Mouse (Mus musculus): ENCODE measurements around the gene Dhx8. TPM values are rescaled to one million over a fixed set of nuclear protein-coding genes. Genes with fewer than 3 reads are reported as not detected.

The Dhx8 gene
- total and polyA plus RNA-seq, 3 experiments: 33.1 to 44.7 TPM; not detected in 1

DNA sequence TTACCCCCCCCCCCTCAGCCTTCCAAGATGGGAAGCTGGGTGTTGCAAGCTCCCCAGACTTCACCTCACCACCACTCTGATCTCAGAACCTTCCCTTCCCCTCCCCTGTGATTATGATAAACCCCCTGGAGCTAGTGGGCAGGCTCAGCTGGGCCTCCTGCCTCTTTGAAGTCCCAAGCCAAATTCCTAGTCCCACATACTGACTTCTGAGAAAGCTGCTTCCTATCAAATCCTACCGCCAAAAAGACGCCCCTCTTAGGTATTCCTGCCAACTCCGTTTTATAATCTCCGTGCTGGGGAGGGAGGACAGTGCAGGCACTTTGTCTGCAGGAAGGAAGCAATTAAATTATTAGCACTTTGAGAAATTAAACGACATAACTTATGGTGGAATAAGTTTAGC, 68.7 kb downstream of the Dhx8 start:
- no peak for DNase-seq (ENCODE audit: low read depth, low spot score)
- TF ChIP-seq SIN3A (IDR thresholded peaks at IDR 0.05; ENCODE audit: low read length): no peak
- TF ChIP-seq TCF12 (IDR thresholded peaks at IDR 0.05; ENCODE audit: low read depth, low read length): no peak
- TF ChIP-seq POLR2AphosphoS5 (IDR thresholded peaks at IDR 0.05; ENCODE audit: borderline replicate concordance, low read depth, low read length): no peak
- no peak for TF ChIP-seq SMC3 (IDR thresholded peaks at IDR 0.05; ENCODE audit: low read depth, low read length)
- no peak for TF ChIP-seq ZC3H11A (IDR thresholded peaks at IDR 0.05; ENCODE audit: low read depth, low read length)
- no peak for TF ChIP-seq USF1 (IDR thresholded peaks at IDR 0.05; ENCODE audit: low read depth, low read length)
- no peak for TF ChIP-seq MYB (IDR thresholded peaks at IDR 0.05; ENCODE audit: low read depth, low read length)
- no peak for TF ChIP-seq GATA1 (IDR thresholded peaks at IDR 0.05; ENCODE audit: low read depth, low read length)
- no peak for TF ChIP-seq RAD21 (IDR thresholded peaks at IDR 0.05; ENCODE audit: low read depth, low read length)
- TF ChIP-seq TAL1 (IDR thresholded peaks at IDR 0.05; ENCODE audit: low read length): no peak
- no peak for TF ChIP-seq GABPA (IDR thresholded peaks at IDR 0.05; ENCODE audit: low read depth, low read length)
- no peak for TF ChIP-seq JUND (IDR thresholded peaks at IDR 0.05; ENCODE audit: low read depth, low read length)
- TF ChIP-seq MAFK (IDR thresholded peaks at IDR 0.05; ENCODE audit: borderline replicate concordance, low read depth, low read length): no peak
- no peak for TF ChIP-seq UBTF (IDR thresholded peaks at IDR 0.05; ENCODE audit: borderline replicate concordance, insufficient read depth, low read depth, low read length)
- no peak for TF ChIP-seq ZMIZ1 (IDR thresholded peaks at IDR 0.05; ENCODE audit: low read depth, low read length)
- no peak for TF ChIP-seq TBP (IDR thresholded peaks at IDR 0.05; ENCODE audit: low read depth, low read length)
- no peaks in the 10 kb centered on the region for H3K9me3 ChIP-seq (replicated peaks; ENCODE audit: insufficient read depth, low read length)
- H3K27ac ChIP-seq (ENCODE audit: control insufficient read depth, low read depth, low read length): no peak overlapping the region
- H3K9ac ChIP-seq (ENCODE audit: control insufficient read depth, low read depth, low read length, poor library complexity, severe bottlenecking): no peak overlapping the region
- H3K4me3 ChIP-seq (ENCODE audit: control insufficient read depth in 1 of 2, insufficient read depth in 1 of 2, low read depth in 2 of 2, low read length in 2 of 2): no peak overlapping the region
- peaks cover 0 to 7% of the 10 kb centered on the region in 2 experiments; a peak in 2 of 4 replicates for H3K4me1 ChIP-seq (ENCODE audit: control insufficient read depth in 1 of 2, insufficient read depth in 2 of 2, low read length in 2 of 2)
- H3K79me2 ChIP-seq (ENCODE audit: control insufficient read depth, insufficient read depth, low read length, poor library complexity): no peaks in the 10 kb centered on the region
- peaks cover 3 to 14% of the 10 kb centered on the region in 2 experiments for H3K27me3 ChIP-seq (ENCODE audit: control insufficient read depth in 1 of 2, insufficient read depth in 2 of 2, low read length in 2 of 2)
- no peaks in the 10 kb centered on the region for H3K36me3 ChIP-seq (ENCODE audit: control insufficient read depth in 1 of 2, insufficient read depth in 2 of 2, low read length in 2 of 2)

DNA sequence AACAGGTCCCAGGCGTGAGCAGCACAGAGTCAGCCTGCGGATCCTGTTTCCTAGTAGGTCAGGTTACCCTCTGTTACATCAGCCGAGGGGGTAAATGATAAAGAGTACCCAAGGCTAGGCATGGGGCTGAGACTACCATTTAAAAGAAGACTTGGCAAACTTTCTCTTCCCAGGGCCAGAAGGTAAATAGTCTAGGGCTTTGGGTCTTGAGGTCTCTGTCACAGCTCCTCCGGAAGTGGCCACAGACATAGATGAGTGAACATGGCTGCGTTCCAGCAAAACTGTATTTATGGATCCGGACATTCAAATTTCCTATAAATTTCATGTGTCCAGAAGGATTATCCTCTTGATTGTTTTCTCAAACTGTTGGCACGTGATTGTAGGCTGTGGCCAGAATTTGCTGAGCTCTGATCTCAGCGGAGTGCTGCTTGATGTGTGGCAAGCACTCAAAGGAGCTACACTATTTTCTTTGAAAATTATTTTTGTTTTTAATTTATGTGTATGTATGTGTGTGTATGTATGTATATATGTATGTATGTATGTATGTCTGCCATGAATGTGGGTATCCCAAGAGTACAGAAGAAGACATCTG, 72.5 kb downstream of the Dhx8 start:
- TF ChIP-seq USF1 (IDR thresholded peaks at IDR 0.05; ENCODE audit: low read depth, low read length) (no peak), SIN3A (IDR thresholded peaks at IDR 0.05; ENCODE audit: low read length) (no peak), RAD21 (IDR thresholded peaks at IDR 0.05; ENCODE audit: low read depth, low read length) (no peak), TAL1 (IDR thresholded peaks at IDR 0.05; ENCODE audit: low read length) (no peak), ZKSCAN1 (IDR thresholded peaks at IDR 0.05; ENCODE audit: low read depth, low read length) (no peak), CHD2 (IDR thresholded peaks at IDR 0.05; ENCODE audit: low read length) (no peak), ETS1 (IDR thresholded peaks at IDR 0.05; ENCODE audit: low read depth, low read length) (no peak)
- peaks cover 6 to 15% of the 10 kb centered on the region in 2 experiments for H3K27me3 ChIP-seq (ENCODE audit: control insufficient read depth in 1 of 2, insufficient read depth in 2 of 2, low read length in 2 of 2)

More for the DNA sequence above, 72.5 kb downstream of the Dhx8 start:
- Histone ChIP-seq H3K4me3 (ENCODE audit: control insufficient read depth in 1 of 2, insufficient read depth in 1 of 2, low read depth in 2 of 2, low read length in 2 of 2) (no peak overlapping the region), H3K4me1 (ENCODE audit: control insufficient read depth in 1 of 2, insufficient read depth in 2 of 2, low read length in 2 of 2) (peaks cover 0 to 7% of the 10 kb centered on the region in 2 experiments; a peak in 2 of 4 replicates), H3K9me3 (replicated peaks; ENCODE audit: insufficient read depth, low read length) (no peaks in the 10 kb centered on the region), H3K36me3 (ENCODE audit: control insufficient read depth in 1 of 2, insufficient read depth in 2 of 2, low read length in 2 of 2) (no peaks in the 10 kb centered on the region), H3K9ac (ENCODE audit: control insufficient read depth, low read depth, low read length, poor library complexity, severe bottlenecking) (no peak overlapping the region), H3K27ac (ENCODE audit: control insufficient read depth, low read depth, low read length) (no peak overlapping the region), H3K79me2 (ENCODE audit: control insufficient read depth, insufficient read depth, low read length, poor library complexity) (no peaks in the 10 kb centered on the region)
- DNase-seq (ENCODE audit: low read depth, low spot score): no peak
